Mouse (Mus musculus): ENCODE results near the gene Higd1b. TPM values are rescaled to one million over a fixed set of nuclear protein-coding genes. Genes with fewer than 3 reads are reported as not detected.

Higd1b gene
- total and polyA plus RNA-seq, 2 experiments, result not detected

DNA sequence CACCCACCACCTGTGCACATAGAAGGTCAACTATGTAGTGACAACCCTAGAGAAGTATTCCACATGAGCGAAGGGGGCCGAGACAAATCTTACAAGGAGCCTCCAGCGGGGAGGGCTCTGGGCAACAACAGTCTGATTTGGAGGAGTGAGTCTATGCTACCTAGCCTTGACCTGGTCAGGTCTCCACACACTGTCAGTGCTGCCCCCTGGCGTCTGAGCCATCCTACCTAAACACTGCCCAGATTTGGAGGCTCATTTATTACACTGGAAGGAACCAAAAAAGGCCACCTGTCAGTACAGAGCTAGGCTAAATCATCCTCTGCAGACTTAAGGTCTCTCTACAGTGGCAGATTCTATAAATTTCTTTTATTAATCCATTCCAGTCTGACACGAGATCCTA lies 16.2 kb downstream of the Higd1b start:
- Histone ChIP-seq H3K4me3 (ENCODE audit: insufficient read depth, low read depth, low read length) (no peak overlapping the region), H3K79me2 (ENCODE audit: control insufficient read depth, insufficient read depth, low read length) (no peaks in the 10 kb centered on the region), H3K27ac (replicated peaks; ENCODE audit: insufficient read depth, low read depth, low read length) (no peak overlapping the region), H3K4me1 (ENCODE audit: control insufficient read depth, insufficient read depth, low read length) (no peaks in the 10 kb centered on the region), H3K36me3 (ENCODE audit: control insufficient read depth, insufficient read depth, low read length) (peaks cover 36% of the 10 kb centered on the region), H3K9ac (ENCODE audit: low read depth, low read length) (no peak overlapping the region), H3K27me3 (ENCODE audit: control insufficient read depth, insufficient read depth, low read length) (no peaks in the 10 kb centered on the region)
- TF ChIP-seq CTCF (IDR thresholded peaks at IDR 0.05; ENCODE audit: low read depth, low read length), result peak; percentile 84
- TF ChIP-seq POLR2A (IDR thresholded peaks at IDR 0.05; ENCODE audit: extremely low read depth, insufficient read depth, low read length), result no peak
- WGBS, result 74% methylated on average over 5 of the region's 5 CpGs
- DNase-seq (ENCODE audit: extremely low read depth, low read depth, low spot score), result peak; percentile 25

GRCm38 (mm10) chr11:102853760-102854159 lies 18.1 kb downstream of the Higd1b start:
- H3K27me3 ChIP-seq (ENCODE audit: control insufficient read depth, insufficient read depth, low read length), result no peaks in the 10 kb centered on the region
- DNase-seq (ENCODE audit: extremely low read depth, low read depth, low spot score), result no peak
- peaks cover 33% of the 10 kb centered on the region; the same call in 1 of the 2 replicates for H3K36me3 ChIP-seq (ENCODE audit: control insufficient read depth, insufficient read depth, low read length)
- H3K27ac ChIP-seq (replicated peaks; ENCODE audit: insufficient read depth, low read depth, low read length), result no peak overlapping the region
- H3K4me3 ChIP-seq (ENCODE audit: insufficient read depth, low read depth, low read length), result no peak overlapping the region
- no peak for TF ChIP-seq POLR2A (IDR thresholded peaks at IDR 0.05; ENCODE audit: extremely low read depth, insufficient read depth, low read length)
- TF ChIP-seq CTCF (IDR thresholded peaks at IDR 0.05; ENCODE audit: low read depth, low read length), result peak; percentile 14; the same call in 1 of the 2 replicates
- no peaks in the 10 kb centered on the region for H3K79me2 ChIP-seq (ENCODE audit: control insufficient read depth, insufficient read depth, low read length)
- H3K4me1 ChIP-seq (ENCODE audit: control insufficient read depth, insufficient read depth, low read length), result no peaks in the 10 kb centered on the region
- H3K9ac ChIP-seq (ENCODE audit: low read depth, low read length), result no peak overlapping the region

DNA sequence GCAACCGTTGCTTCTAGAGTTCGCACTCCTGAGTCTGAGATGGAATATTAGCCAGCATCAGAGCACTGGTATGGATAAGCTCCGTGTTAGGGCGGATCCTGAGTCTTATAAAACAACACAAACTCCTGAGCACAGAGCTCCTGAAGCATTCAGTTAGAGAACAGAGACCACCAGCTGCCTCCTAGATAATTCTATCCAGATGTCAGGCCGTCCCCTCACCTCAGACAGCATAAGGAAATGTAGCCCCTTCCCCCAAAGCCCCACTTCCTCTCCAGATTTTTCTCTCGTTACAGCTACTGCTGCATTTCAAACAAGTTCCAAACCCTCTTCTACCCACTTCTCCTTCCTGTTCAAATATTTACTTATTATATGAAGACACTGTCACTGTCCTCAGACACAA lies 20.3 kb downstream of the Higd1b start:
- no peak overlapping the region for H3K27ac ChIP-seq (replicated peaks; ENCODE audit: insufficient read depth, low read depth, low read length)
- no peak overlapping the region for H3K4me3 ChIP-seq (ENCODE audit: insufficient read depth, low read depth, low read length)
- no peaks in the 10 kb centered on the region for H3K4me1 ChIP-seq (ENCODE audit: control insufficient read depth, insufficient read depth, low read length)
- TF ChIP-seq CTCF (IDR thresholded peaks at IDR 0.05; ENCODE audit: low read depth, low read length) (no peak), POLR2A (IDR thresholded peaks at IDR 0.05; ENCODE audit: extremely low read depth, insufficient read depth, low read length) (no peak)
- H3K9ac ChIP-seq (ENCODE audit: low read depth, low read length), result no peak overlapping the region
- H3K36me3 ChIP-seq (ENCODE audit: control insufficient read depth, insufficient read depth, low read length), result peaks cover 27% of the 10 kb centered on the region; the same call in 1 of the 2 replicates
- no peaks in the 10 kb centered on the region for H3K79me2 ChIP-seq (ENCODE audit: control insufficient read depth, insufficient read depth, low read length)
- no peak for DNase-seq (ENCODE audit: extremely low read depth, low read depth, low spot score)
- no peaks in the 10 kb centered on the region for H3K27me3 ChIP-seq (ENCODE audit: control insufficient read depth, insufficient read depth, low read length)
- WGBS, result 92% methylated on average over 6 of the region's 6 CpGs

- H3K36me3 ChIP-seq (ENCODE audit: control insufficient read depth, insufficient read depth, low read length), result peaks cover 33% of the 10 kb centered on the region
- 95% methylated on average over 11 of the region's 11 CpGs for WGBS
- no peak overlapping the region for H3K27ac ChIP-seq (replicated peaks; ENCODE audit: insufficient read depth, low read depth, low read length)
These were observed 23.3 kb downstream of the Higd1b start for GRCm38 (mm10) chr11:102858951-102859350.

GRCm38 (mm10) chr11:102859933-102860332 lies 24.3 kb downstream of the Higd1b start:
- H3K79me2 ChIP-seq (ENCODE audit: control insufficient read depth, insufficient read depth, low read length), result no peaks in the 10 kb centered on the region
- TF ChIP-seq POLR2A (IDR thresholded peaks at IDR 0.05; ENCODE audit: extremely low read depth, insufficient read depth, low read length) (no peak), CTCF (IDR thresholded peaks at IDR 0.05; ENCODE audit: low read depth, low read length) (no peak)
- no peak for DNase-seq (ENCODE audit: extremely low read depth, low read depth, low spot score)
- H3K4me3 ChIP-seq (ENCODE audit: insufficient read depth, low read depth, low read length), result no peak overlapping the region
- no peaks in the 10 kb centered on the region for H3K4me1 ChIP-seq (ENCODE audit: control insufficient read depth, insufficient read depth, low read length)
- peaks cover 28% of the 10 kb centered on the region for H3K36me3 ChIP-seq (ENCODE audit: control insufficient read depth, insufficient read depth, low read length)
- WGBS, result 95% methylated on average over 8 of the region's 8 CpGs
- H3K27me3 ChIP-seq (ENCODE audit: control insufficient read depth, insufficient read depth, low read length), result no peaks in the 10 kb centered on the region
- no peak overlapping the region for H3K27ac ChIP-seq (replicated peaks; ENCODE audit: insufficient read depth, low read depth, low read length)
- no peak overlapping the region for H3K9ac ChIP-seq (ENCODE audit: low read depth, low read length)

More at GRCm38 (mm10) chr11:102858951-102859350, 23.3 kb downstream of the Higd1b start:
- DNase-seq (ENCODE audit: extremely low read depth, low read depth, low spot score), result peak; percentile 6
- no peak overlapping the region for H3K9ac ChIP-seq (ENCODE audit: low read depth, low read length)
- no peak for TF ChIP-seq CTCF (IDR thresholded peaks at IDR 0.05; ENCODE audit: low read depth, low read length)
- no peak for TF ChIP-seq POLR2A (IDR thresholded peaks at IDR 0.05; ENCODE audit: extremely low read depth, insufficient read depth, low read length)
- H3K79me2 ChIP-seq (ENCODE audit: control insufficient read depth, insufficient read depth, low read length), result no peaks in the 10 kb centered on the region
- no peaks in the 10 kb centered on the region for H3K4me1 ChIP-seq (ENCODE audit: control insufficient read depth, insufficient read depth, low read length)
- H3K27me3 ChIP-seq (ENCODE audit: control insufficient read depth, insufficient read depth, low read length), result no peaks in the 10 kb centered on the region
- no peak overlapping the region for H3K4me3 ChIP-seq (ENCODE audit: insufficient read depth, low read depth, low read length)

DNA sequence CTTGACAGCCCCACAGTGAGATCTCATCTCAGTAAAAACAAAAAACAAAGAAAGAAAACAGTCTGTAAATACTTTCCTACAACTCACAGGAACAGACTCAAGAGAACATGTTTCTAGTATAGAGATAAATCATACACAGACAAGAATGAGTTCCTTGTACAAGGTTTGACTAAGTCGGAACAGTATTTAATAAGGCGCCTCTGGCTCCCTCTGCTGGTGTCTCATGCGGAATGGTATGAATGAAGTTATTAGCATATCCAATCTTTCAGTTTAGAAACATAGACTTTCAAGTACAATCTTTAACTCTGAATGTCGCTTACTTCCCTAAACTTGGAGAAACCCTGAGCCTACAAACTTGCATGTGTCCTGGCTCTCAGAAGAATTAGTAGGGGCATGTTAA lies 28.6 kb downstream of the Higd1b start:
- Histone ChIP-seq H3K4me1 (ENCODE audit: control insufficient read depth, insufficient read depth, low read length) (no peaks in the 10 kb centered on the region), H3K79me2 (ENCODE audit: control insufficient read depth, insufficient read depth, low read length) (no peaks in the 10 kb centered on the region), H3K36me3 (ENCODE audit: control insufficient read depth, insufficient read depth, low read length) (peaks cover 35% of the 10 kb centered on the region), H3K27me3 (ENCODE audit: control insufficient read depth, insufficient read depth, low read length) (no peaks in the 10 kb centered on the region), H3K4me3 (ENCODE audit: insufficient read depth, low read depth, low read length) (no peak overlapping the region), H3K27ac (replicated peaks; ENCODE audit: insufficient read depth, low read depth, low read length) (no peak overlapping the region), H3K9ac (ENCODE audit: low read depth, low read length) (no peak overlapping the region)
- no peak for TF ChIP-seq POLR2A (IDR thresholded peaks at IDR 0.05; ENCODE audit: extremely low read depth, insufficient read depth, low read length)
- peak; percentile 39; the same call in 1 of the 2 replicates for TF ChIP-seq CTCF (IDR thresholded peaks at IDR 0.05; ENCODE audit: low read depth, low read length)
- WGBS, result 53% methylated on average over 4 of the region's 4 CpGs
- peak; percentile 39 for DNase-seq (ENCODE audit: extremely low read depth, low read depth, low spot score)

Data from liver, adult 2 months (tissue).